Mouse (Mus musculus) heart, adult 8-10 months (tissue): Measurements from ENCODE around the gene Snapc4. TPM values are rescaled to one million over a fixed set of nuclear protein-coding genes. Genes with fewer than 3 reads are reported as not detected.
"Not testable (repeated sequence)": the region's sequence is repeated elsewhere in the genome, so short reads cannot be mapped to it uniquely, and the experiment has no call there.

ENCODE experiments used
- DNase-seq: peaks from one replicate; pipeline ENCODE4 v3.0.0; 2022; ENCODE audit warnings: low spot score
- total RNA-seq, 4 experiments: library from RNA; stranded (reverse); gene quantifications; 2 replicates each; pipeline ENCODE4 v1.2.4; 2022

Gene Snapc4
- total RNA-seq, 4 experiments from 2014 or later = 6.4 to 13.1 (median 8.6) TPM

DNA sequence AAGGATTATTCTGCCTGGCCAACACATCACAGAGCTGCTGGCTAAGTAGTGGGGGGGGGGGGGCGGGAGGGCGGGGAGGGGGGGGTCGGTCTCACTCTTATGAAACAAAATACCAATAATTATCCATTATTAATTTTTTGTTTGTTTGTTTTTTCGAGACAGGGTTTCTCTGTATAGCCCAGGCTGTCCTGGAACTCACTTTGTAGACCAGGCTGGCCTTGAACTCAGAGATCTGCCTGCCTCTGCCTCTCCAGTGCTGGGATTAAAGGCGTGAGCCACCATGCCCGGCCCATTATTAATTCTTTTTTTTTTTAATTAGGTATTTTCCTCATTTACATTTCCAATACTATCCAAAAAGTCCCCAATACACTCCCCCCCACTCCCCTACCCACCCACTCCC lies 418 bp upstream of the Snapc4 start:
- not testable (repeated sequence) for DNase-seq

DNA sequence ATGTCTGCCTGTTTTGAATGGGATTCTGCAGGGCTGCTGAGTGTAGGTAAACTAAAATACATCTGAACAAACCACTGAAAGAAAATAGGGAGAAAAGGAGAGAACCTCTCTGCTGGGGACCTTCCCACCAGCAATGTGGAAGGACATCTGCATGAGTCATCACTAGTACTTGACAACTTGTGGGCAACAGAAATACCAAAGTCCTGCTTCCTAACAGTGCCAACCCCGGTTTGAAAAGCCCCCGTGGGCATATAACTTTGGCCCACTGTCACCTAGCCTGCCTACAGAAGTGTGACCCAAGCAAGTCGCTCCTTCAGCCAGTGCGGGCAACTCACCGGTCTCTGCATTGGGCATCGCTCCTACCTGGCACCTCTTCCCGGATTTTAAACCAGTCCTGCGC lies 8.1 kb downstream of the Snapc4 start:
- DNase-seq = no peak

DNA sequence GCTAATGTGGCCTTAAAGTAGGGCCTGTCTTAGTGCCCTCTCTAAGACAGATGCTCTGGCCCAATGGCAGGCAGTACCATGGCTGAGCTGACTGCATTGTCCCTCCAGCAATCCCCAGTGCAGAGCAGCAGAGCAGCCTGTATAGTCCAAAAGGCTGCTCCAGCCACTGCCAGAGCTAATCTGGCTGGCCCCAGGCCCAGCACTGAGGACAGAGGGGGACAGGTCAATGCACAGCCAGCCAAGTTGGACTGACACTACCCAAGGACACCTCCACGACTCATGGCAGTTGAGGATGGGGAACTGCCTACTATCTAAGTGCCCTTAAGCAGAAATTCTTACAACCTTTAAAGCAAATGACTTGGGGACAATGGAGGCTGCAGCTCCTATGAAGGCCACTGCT lies 11.9 kb downstream of the Snapc4 start:
- DNase-seq = peak; percentile 55

DNA sequence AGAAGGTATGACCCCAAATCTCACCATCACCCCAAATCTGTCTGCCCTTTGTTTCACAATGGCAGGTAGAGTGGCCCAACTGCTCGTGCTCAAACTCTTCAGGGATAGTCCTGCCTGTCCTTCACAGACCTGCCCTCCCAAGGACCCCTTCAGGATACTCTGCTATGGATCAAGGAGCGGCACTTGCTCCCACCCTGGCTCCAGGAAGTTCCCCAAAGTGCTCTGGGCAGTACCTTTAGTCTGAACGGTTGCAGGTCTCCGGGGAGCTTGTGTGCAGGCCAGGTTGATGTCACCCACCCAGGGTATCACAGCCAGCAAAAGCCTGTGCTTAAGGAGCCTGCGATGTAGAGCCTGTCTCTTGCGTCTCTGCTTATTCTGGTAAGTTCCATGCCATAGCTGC lies 12.5 kb downstream of the Snapc4 start:
- DNase-seq = no peak

DNA sequence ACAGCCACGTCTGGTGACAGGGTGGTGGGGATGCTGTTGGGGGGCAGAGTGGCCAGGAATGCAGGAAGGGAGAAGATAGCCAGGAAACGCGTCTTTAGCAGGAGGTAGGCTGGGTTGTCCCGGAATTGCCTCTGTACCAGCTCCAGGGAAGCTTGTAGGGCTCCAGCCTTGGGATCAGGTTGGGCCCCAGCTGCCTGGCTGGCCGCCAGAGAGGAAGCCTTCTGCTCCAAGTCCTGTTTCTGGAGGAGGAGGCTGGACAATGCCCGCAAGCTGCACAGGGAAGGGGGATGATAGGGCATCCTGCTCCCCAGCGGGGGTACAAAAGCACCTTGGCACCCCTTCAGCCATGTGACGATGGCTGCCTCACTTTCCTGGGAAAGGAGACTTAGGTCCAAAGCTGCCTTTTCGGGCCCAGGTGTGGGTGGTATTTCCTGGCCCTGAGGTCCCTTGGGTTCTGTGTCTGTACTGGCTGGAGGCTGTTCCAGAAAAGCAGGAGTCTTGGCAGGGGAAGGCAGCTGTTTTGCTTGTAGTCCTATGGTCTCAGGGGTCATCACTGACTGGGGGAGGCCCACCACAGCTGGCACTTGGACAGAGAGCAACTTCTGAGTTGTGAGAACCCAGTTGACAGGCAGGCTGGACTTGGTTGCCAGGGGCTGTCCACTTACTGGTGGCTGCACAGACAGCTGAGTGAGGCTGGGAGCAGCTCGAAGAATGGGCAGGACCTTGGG lies 15.6 kb downstream of the Snapc4 start:
- peak; percentile 77 for DNase-seq

DNA sequence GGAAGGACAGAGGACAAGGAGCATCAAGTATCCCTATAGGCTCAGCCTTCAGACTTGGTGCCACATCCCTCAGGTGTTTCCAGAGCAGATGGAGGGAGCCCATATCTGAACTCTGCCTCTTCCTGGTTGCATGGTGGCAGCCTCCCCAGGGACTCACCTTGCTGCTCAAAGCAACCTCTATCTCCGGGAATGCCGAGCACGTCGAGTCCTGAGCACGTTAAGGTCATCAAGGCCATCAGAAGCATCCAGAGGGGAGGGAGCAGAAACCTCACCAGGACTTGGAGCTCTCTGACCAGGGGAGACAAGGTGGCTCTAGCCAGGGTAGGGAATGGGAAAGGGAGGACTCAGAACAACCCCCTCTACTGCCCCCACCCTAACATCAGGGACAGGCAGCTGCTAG lies 17.0 kb downstream of the Snapc4 start:
- DNase-seq = no peak

DNA sequence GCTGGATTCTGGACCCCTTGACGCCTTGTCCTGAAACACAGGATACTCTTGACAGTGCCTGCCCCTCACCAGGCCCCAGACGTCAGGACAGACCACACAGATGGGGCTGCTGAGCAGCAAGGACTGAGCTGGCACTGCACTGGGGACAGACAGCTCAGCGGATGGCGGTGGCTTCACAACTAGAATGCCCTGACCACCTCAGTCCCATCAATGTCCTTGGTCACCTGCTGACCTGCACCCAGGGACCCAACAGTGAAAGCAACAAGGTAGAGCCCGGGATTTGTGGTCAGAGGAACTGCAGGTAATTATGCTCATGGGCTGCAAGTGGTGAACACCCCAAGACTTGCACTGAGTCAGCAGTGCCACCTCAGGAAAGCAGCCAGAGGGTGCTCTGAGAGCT lies 17.5 kb downstream of the Snapc4 start:
- DNase-seq = no peak

DNA sequence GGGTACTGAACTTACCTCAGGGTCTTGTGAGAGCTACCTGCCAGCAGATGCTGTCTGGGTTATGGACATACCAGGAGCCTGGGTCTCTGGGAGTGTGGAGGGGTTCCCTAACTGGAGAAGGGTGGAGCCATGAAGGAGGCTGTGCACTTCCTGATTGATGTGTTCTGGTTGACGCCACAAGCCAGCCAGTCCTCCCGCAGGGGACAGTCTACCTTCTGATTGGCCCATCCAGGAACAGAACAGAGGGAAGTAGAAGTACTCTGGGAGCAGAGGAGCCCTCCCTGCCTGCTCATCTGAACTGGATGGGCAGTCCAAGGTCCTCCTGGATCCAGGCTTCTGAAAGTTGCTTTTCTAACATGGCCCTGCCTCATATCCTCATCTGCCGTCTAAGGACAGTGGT lies 19.7 kb downstream of the Snapc4 start, which contains the start of gene Card9:
Card9 (minus strand) TSS at position 147 of the 400 bp plus-strand sequence.
- no peak for DNase-seq

DNA sequence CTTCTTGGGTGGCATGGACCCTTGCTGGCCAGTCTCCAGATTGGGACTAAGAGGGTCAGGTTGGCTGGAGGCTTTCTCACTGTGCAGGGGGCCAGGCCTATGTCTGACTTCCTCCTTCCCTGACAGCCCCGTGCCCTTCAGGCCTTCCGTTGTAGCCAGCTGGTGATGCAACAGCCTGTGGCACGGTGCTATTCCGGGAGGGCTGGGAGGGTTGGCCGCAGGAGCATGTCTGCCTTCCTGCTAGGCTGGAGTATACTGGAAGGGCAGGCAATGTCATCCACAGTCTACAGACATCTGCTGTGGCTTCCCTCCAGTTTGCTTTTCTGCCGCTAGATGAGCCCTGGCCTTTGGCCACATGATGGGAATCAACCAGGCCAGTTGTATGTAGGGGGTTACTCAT lies 20.5 kb downstream of the Snapc4 start:
- no peak for DNase-seq

DNA sequence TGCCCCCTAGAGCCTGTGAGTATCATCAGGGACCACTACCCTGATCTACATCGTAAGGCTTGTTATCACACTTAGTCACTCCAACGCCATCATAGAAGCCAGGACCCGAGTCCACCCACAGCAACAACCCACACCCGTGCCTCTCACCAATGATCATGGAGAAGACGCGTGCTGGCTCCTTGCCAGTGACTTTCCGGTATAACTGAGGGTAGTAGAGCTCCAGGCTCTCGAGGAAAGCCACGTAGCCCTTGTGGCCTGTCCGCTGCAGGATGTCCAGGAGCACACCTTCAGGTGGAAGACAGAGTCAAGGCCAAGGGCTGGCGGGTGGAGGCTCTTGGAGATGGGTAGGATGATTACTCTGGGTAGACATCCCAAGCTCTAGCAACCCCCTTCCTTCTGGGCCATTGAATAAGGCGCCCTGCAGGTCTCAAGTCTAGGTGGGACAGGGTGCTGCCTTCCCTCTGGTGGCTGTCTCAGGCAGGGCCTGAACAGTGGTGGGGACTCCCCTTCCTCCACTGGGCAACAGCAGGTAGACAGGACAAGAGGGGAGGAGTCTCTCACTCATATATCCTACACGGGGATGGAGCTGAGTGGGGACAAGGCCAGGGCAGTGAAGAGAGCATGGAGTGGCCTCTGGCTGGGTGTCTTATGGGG lies 21.7 kb downstream of the Snapc4 start:
- no peak for DNase-seq

DNA sequence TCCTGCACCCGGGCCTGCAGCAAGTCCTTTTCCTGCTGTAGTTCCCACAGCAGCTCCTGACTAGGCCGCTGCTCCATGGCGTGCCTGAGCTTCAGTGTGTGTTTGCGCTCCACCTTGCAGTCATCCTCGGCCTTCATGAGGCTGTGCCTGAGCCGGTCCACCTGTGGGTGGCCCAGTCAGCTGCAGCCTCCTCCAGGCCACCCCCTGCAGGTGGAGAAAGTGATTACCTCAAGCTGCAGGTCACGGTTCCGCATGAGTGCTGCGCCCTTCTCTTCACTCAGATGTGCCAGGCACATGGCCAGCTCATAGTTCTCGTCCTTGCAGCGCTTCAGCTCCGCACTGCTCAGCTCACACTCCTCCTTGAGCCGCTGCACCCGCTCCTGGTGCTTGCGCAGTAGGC lies 23.0 kb downstream of the Snapc4 start:
- no peak for DNase-seq

DNA sequence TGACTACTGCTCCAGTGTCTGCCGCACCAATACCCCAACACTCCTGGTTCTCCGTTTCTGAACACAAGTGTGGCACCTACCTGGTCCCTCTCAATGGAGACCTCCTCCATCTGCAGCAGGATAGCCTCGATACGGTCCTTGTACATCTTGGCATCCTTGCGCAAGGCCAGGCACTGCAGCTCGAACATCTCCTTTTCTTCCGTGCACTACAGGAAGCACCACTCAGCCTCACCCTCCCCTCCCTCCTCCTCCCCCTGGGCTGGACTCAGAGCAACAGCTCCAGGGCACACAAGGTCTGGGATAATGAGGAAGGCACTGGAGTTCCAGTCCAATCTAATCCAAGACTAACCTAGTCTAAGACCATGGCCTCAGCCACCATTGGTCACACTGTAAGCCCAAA lies 23.8 kb downstream of the Snapc4 start:
- no peak for DNase-seq

DNA sequence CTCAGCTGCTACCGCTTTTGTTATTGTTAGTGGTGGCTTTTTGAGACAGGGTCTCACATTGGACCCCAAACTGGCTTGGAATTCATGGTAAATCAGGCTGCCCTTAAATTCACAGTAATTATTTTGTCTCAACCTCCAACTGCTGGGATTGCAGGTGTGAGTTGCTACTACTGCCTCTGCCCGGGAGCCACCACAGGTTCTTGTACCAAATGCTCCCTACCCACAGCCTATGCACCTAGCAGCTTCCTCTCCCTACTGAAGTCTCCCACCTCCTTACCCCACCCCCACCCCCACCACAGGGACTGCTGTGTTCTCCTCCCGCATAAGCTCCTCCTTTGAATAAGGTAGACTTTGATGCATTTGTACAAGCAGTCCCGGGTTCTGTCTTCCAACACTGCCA lies 24.2 kb downstream of the Snapc4 start:
- DNase-seq = no peak

DNA sequence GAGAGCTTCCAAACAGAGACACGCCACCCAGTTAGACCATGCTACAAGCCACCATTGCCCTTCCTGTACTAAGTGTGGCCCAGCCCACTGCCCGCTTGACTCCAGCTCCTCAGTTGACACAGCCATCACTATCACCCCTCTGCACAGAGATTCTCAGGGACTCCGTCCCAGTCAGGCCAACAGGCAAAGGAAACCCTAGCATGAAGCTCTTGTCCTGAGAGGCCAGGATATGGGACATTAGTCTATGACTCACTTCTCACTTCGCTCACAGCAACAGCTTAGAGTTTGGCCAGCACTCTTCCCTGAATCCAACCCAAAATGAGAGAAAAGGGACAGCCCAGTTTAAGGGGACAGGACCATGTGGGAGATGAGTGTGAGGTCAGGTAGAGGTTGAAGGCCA lies 26.1 kb downstream of the Snapc4 start:
- no peak for DNase-seq

DNA sequence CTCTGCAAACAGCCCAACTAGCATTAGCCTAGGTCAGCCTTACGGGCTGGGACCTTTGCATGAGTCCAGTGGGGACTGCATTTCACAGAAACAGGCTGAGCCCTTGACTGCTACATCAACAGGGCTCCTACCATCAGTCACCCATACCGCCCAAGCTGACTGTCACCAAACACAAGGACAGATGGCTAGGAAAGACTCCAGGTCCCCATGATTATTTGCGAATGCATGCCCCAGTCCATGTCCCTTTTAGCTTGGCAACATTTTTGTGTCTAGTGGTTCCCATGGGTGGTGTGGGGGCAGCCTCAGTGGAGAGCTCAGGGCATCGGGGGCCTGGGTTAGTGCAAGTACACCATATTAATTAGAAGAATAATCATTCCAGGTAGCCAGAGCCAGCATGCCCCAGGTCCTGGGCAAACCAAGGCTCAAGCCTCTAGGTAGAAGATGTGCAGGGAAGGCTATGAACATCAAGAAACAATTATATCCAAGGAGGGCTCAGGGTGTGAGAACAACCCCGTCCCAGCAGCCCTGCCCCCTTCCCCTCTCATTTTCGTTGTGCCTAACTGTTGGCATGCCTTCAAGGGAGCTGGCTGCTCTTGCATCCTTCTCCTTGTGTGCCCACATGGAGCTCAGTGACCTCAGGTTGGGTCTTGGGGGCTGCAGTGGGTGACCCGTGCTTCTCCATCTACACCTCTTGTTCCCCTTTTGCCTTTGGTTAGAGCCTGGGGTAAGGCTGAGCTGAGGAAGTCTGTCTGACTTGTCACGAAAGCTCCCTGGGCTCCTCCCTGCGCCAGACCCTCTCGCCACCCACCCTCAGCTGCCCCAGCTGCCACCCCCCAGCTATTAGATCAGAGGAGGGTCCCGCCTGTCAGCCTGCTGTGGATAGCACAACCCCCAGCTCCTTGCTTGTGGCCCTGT lies 27.1 kb downstream of the Snapc4 start:
- DNase-seq = no peak

DNA sequence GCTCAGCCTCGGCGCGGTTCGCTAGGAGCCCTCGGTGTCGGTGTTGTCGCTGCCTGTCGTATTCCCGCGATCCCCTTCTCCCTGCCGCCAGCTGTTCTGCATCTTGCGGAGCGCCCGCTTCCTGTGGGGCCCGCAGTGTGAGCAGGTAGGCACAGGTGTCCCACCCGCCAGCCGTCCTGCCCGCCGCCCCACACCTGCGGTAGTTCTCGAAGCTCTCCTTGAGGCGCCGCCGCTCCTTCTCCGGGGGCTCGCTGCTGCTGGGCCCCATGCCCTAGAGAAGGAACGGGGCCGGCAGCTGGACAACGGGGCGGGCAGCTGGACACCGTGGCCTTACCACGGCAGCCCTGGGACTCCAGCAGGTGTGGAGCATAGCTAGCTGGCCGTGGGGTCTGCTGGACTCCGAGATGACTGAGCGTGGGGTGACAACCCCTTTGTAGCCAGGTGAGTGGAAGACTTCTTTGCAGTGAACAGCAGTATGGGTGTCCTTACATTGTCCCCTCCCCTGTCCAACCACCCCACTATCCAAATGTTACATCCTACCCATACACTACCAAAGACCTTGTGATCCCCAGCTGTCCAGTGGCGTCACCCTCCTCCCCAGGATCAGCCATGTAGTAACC lies 28.1 kb downstream of the Snapc4 start:
- no peak for DNase-seq

DNA sequence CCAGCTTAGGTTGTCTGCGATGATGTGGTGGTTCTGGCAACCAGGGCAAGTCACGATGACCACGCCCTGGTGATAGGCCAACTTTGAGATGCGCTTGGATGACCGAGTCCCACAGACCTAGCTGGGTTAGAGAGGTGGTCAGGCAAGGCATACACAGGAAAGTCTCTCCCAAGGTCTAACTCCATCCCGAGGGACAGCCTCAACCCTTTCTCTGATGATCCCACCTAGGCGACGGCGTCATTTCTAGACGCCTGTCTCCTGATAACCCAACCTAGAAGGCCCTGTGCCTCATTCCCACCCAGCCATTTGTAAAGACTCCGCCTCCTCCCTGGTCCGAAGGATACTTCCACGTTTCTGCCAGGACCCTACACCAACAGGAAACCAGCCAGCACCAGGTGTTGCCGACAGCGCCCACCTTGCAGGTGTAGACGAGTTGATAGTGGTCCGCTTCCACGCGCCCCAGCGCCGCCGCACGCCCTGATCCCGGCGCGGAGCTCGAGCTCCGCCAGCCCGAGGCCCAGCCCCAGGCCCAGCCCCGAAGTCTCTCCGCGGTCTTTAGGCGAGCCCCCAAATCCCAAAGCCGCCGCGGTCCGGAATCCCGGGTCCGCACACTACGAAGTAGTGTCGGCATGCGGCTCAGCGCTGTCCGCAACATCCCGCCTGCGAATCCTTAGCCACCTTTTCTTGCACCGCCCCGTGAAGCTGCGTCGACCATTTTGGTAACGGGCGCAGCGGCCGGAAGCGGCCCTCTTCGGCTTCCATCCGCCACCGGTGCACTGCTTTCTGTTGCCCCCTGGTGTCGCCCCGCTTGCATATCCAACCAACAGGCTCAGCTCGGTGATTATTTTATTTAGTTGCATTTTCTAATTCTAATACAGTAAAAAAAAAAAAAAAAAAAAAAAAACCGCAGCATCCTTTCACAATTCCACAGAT lies 28.8 kb downstream of the Snapc4 start, which contains the start of gene Dnlz:
Dnlz (minus strand) TSS at position 753 of the 933 bp plus-strand sequence.
- peak; percentile 94 for DNase-seq

DNA sequence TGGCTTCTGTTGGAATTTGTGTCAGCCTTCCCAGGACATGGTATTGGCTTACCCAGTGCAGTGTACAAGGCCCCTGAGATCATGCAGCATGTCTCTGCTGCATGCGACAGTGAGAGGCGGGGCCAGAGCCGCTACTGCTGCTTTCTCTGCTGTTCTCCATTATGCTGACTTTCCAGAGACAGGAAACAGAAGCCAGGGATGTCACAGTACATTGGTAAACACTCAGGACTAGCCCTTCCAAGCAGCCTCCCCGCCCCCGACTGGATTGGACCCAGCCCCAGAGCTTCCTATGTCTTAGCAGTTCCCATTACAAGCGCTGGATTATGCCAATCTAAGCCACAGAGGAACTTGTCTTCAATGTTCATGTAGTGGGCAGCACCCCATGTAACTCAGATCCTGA lies 32.2 kb downstream of the Snapc4 start:
- no peak for DNase-seq

DNA sequence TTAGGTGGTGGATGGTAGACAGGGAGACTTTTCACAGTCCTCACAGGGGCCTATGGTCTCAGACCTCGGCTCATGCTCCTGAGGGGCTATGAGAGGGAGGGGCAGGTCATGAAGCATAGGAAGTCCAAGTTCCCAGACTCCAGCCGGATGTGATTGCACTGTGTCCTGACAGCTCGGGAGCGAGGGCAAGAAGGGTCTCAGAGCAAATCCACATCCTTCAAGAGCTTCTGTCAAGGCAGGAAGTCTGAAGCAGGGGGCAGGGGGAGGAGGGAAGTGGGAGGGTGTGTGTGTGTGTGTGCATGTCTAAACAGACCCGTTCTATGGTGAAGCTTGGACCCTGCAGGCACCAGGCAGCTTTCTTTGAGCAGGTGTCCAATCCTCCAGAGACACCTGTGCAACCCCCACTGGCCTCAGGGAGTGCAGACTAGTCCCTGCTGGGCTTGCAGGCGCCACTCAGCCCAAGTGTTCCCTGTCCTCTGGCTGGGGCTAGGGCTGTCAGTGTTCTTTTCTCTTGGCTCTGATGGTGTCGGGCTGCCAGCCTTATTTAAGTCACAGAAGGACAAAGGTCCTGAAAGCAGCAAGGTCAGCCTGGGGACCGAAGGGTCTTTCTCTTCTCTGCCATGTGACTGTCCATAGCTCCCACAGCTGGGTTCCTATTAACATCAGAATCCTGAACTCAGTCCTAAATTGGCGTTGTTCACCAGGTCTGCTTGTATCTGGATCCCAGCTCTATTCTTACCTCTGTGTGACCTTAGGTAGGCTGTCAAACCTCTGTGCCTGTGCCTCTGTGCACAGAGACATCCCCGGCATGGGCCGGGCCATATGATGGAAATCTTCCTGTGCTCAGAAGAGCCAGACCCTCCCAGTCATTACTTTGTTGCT lies 37.6 kb downstream of the Snapc4 start:
- no peak for DNase-seq

DNA sequence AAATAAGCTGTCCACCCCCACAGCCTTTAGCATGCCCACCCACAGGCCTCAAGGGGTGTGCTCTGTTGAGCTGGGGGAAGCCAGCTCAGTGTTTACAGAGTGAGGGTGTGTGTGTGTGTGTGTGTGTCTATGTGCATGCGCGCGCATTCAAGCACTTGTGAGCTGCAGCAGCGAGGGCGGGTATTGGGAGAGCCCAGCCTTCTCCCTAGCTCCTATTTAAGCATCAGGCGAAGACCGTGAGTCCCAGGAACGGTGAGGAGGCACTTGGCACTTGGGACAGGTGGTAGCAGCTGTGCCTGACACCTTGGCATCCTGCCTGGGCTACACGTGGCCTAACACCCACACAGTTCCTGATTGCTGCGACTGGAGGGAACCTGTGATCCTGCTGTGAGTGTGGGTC lies 38.4 kb downstream of the Snapc4 start:
- peak; percentile 84 for DNase-seq
